Mouse (Mus musculus): ENCODE data around the gene Med15. TPM values are rescaled to one million over a fixed set of nuclear protein-coding genes. Genes with fewer than 3 reads are reported as not detected.

Gene Med15
- polyA plus RNA-seq, 1 experiment from 2014 or later, result 47.9 TPM

Other genes starting within 250 kb of the Med15 start
- gene Aifm3, start 243.3 kb downstream of the Med15 start, polyA plus RNA-seq (2015; fragmentation: Nextera tagmentation; extraction: Ambion mirVana), result 1.8 and 2.1 TPM in 2 replicates
- gene Lztr1, start 224.2 kb downstream of the Med15 start, polyA plus RNA-seq (2015; fragmentation: Nextera tagmentation; extraction: Ambion mirVana), result 83.3 and 96.0 TPM in 2 replicates
- gene Thap7, start 201.8 kb downstream of the Med15 start, polyA plus RNA-seq (2015; fragmentation: Nextera tagmentation; extraction: Ambion mirVana), result 51.9 and 55.2 TPM in 2 replicates
- gene Lrrc74b, start 171.6 kb downstream of the Med15 start, polyA plus RNA-seq (2015; fragmentation: Nextera tagmentation; extraction: Ambion mirVana), result 0.23 and 0.24 TPM in 2 replicates
- 0.82 and 1.2 TPM in 2 replicates for gene P2rx6, start 171.0 kb downstream of the Med15 start, polyA plus RNA-seq (2015; fragmentation: Nextera tagmentation; extraction: Ambion mirVana)
- gene Slc7a4, start 149.7 kb downstream of the Med15 start, polyA plus RNA-seq (2015; fragmentation: Nextera tagmentation; extraction: Ambion mirVana), result 8.6 and 10.3 TPM in 2 replicates
- gene Smpd4, start 113.5 kb downstream of the Med15 start, polyA plus RNA-seq (2015; fragmentation: Nextera tagmentation; extraction: Ambion mirVana), result 38.8 and 42.6 TPM in 2 replicates
- 6.8 and 7.8 TPM in 2 replicates for gene Ccdc74a, start 86.4 kb downstream of the Med15 start, polyA plus RNA-seq (2015; fragmentation: Nextera tagmentation; extraction: Ambion mirVana)
- gene Klhl22, start 26.7 kb upstream of the Med15 start, polyA plus RNA-seq (2015; fragmentation: Nextera tagmentation; extraction: Ambion mirVana), result 65.1 and 71.4 TPM in 2 replicates
- gene Scarf2, start 64.4 kb upstream of the Med15 start, polyA plus RNA-seq (2015; fragmentation: Nextera tagmentation; extraction: Ambion mirVana), result 10.8 and 12.3 TPM in 2 replicates
- 0.26 and 0.27 TPM in 2 replicates for gene B830017H08Rik, start 100.2 kb upstream of the Med15 start, polyA plus RNA-seq (2015; fragmentation: Nextera tagmentation; extraction: Ambion mirVana)
- 20.2 and 21.6 TPM in 2 replicates for gene Car15, start 105.5 kb upstream of the Med15 start, polyA plus RNA-seq (2015; fragmentation: Nextera tagmentation; extraction: Ambion mirVana)
- gene Gm20518, start 158.8 kb upstream of the Med15 start, polyA plus RNA-seq (2015; fragmentation: Nextera tagmentation; extraction: Ambion mirVana), result 0.57 and 1.1 TPM in 2 replicates
- not detected in 2 replicates for gene Tssk1, start 161.3 kb upstream of the Med15 start, polyA plus RNA-seq (2015; fragmentation: Nextera tagmentation; extraction: Ambion mirVana)
- gene Dgcr2, start 165.7 kb upstream of the Med15 start, polyA plus RNA-seq (2015; fragmentation: Nextera tagmentation; extraction: Ambion mirVana), result 86.0 and 91.9 TPM in 2 replicates
- gene Tssk2, start 165.7 kb upstream of the Med15 start, polyA plus RNA-seq (2015; fragmentation: Nextera tagmentation; extraction: Ambion mirVana), result 0.12 TPM in 1 of 2 replicates, not detected in the other
- gene Ess2, start 178.5 kb upstream of the Med15 start, polyA plus RNA-seq (2015; fragmentation: Nextera tagmentation; extraction: Ambion mirVana), result 39.0 and 42.3 TPM in 2 replicates
- gene Gsc2, start 182.2 kb upstream of the Med15 start, polyA plus RNA-seq (2015; fragmentation: Nextera tagmentation; extraction: Ambion mirVana), result not detected in 2 replicates
- 93.1 and 94.5 TPM in 2 replicates for gene Slc25a1, start 195.3 kb upstream of the Med15 start, polyA plus RNA-seq (2015; fragmentation: Nextera tagmentation; extraction: Ambion mirVana)
- not detected in 2 replicates for gene Vpreb2, start 247.5 kb upstream of the Med15 start, polyA plus RNA-seq (2015; fragmentation: Nextera tagmentation; extraction: Ambion mirVana)

All from kidney, embryonic 15.5 days (tissue).